Mouse (Mus musculus) embryonic stem cell, embryonic (primary cell): Measurements from ENCODE around the gene Nptxr.

Experiments
- CTCF ChIA-PET, 4 experiments: fragments of 300-600 bp in 2 of 4; fragments of 350-600 bp in 2 of 4; sonication (Branson Sonifier 250); formaldehyde crosslinking; loops; one replicate each; lab custom pipeline; 2022; ENCODE audit warnings: inconsistent platforms in 2 of 4; lab: Charles Lee
- POLR2A ChIA-PET, 4 experiments: fragments of 300-600 bp in 2 of 4; fragments of 350-600 bp in 2 of 4; sonication (Branson Sonifier 250); formaldehyde crosslinking; loops; one replicate each; lab custom pipeline; 2022; ENCODE audit warnings: antibody characterized with exemption in 4 of 4, inconsistent platforms in 1 of 4; lab: Charles Lee

Nptxr gene

DNA sequence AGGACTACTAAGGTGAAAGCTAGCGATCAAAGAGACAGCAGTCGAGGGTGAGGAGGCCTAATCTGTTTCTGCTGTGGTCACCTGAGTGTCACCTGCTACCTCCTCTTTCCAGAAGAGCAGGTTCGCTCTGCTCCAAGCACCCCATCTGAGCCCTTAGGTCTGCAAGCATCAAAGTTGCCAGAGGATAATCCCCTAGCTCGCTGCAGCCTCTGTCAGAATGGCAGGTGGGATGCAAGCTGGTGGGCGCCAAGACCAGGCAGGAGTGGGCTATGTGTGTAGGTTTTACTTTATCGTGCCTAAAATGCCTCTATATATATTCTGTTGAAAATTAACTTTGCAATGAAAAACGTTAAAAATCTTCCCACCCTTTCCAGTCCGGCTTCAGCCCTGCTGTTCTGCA, 680 bp upstream of the Nptxr start:
- CTCF ChIA-PET, result interaction anchor here in 2 of 4 experiments (0.5 to 1.4 kb wide), 9 partner anchors 13 to 285 kb away, joined by 3 to 7 read pairs (median 3); no protein-coding TSS in a partner anchor
- POLR2A ChIA-PET, result interaction anchor here in 3 of 4 experiments (0.8 to 3.5 kb wide), 27 partner anchors 9 to 450 kb away, joined by 3 to 26 read pairs (median 4); partner anchors contain the start of gene Atf4 (in 1 of the 3)

DNA sequence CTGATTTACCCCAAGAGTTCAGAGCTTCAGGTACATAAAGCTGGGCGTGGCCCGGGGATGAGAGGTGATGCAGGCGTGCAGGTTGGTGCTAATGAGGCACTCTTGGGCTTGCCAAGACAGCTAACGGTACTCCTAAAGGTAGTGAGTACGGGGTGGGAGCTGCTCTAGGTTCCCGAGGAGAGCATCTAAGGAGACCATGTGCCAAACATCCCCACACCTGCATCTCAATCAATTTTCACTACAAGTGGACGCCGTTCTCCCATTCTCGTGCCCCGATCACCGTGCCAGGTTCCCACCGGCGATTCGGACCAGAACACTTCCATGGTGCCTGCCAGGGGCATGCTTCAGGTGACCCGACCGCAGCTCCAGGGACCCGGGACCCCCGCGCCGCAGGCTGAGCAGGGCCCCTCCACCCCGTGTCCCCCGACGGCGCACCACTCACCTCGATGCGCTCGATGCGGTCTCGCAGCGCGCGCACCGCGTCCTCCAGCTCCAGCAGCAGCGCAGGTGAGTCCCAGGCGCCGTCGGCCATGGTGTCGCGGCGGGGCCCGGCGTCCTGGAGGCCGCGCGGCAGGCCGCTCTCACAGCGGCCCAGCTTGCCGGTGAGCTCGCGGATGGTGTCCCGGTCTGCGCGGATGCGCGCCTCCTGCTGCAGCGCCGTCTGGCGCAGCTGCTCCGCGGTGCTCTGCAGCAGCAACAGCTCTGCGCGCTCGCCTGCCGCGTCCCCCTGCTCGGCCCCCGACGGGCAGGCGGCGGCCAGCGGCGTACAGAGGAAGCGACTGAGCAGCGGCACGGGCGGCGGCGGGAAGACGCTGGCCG, 824 bp downstream of the Nptxr start:
- CTCF ChIA-PET, result interaction anchor here (0.7 to 1.8 kb wide), 12 partner anchors 10 to 231 kb away, joined by 3 to 10 read pairs (median 5); no protein-coding TSS in a partner anchor
- POLR2A ChIA-PET, result interaction anchor here (0.6 to 3.5 kb wide), 39 partner anchors 9 to 454 kb away, joined by 3 to 26 read pairs (median 3); partner anchors contain the start of genes Cby1 (in 1 of the 4), Dnal4 (in 1 of the 4), Fam227a (in 1 of the 4) and Rpl3 (in 1 of the 4)

DNA sequence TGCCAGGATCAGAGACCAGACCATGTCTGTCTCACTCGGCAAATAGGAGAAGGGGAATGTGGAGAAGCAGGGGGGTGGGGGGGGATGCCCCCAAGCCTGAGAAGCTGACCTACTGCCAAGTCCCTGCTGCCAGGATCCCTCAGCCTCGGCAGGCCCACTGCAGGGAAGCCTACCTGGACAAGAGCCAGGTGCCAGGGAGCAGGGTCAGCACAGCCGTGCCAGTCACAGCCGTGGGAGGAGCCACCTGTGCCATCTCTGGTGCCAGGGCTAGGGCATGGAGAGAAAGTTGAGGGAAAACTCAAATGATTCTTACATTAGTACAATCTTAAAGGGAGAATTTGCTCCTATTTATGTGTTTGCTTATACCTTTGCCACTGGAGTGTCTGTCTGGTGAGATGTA, 2.3 kb downstream of the Nptxr start:
- ChIA-PET CTCF (interaction anchor here in 1 of 4 experiments (1.7 kb wide), 1 partner anchor 54 kb away, joined by 6 read pairs; no protein-coding TSS in a partner anchor), POLR2A (interaction anchor here in 2 of 4 experiments (1.1 to 3.5 kb wide), 4 partner anchors 8 to 90 kb away, joined by 3 to 26 read pairs (median 10); no protein-coding TSS in a partner anchor)

DNA sequence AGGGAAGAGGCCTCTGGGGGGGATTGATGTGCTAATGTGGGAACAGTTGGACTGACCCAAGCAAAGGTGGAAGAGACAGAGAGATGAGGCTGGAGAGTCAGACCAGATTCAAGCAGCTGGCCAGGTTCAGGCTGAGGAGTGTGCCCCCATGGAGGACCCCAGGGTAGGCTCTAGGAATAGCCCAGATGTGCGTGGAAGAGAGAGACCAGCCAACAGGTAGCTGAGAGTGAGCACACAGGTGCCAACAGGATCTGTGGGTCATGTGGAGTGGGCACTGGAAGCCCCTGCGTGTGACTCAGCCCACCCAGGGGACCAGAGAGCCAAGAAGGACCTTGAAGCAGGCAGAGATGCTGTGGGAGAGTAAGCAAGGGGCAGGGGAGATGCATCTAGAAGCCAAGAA, 2.9 kb downstream of the Nptxr start:
- CTCF ChIA-PET, result no interaction called here
- POLR2A ChIA-PET, result interaction anchor here in 1 of 4 experiments (1.1 kb wide), 1 partner anchor 68 kb away, joined by 4 read pairs; no protein-coding TSS in a partner anchor

DNA sequence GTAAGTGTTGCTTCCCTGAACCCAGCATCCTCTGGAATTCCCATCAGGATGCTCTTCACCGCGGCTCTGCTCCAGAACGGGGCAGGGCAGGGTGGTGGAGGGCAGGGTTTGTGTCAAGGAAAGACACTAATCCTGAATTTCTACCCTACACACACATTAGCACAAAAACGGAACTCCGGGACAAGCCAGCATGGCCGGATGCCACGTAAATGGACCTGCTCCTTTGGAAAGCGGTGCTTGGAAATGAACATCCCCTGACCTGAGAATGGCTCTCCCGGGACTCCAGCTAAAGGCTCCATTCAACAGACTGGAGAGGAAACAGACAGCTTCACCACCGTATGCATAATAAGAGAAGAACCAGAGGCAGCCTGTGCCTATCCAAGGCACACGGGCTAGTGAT, 3.9 kb downstream of the Nptxr start:
- ChIA-PET POLR2A (no interaction called here), CTCF (no interaction called here)

DNA sequence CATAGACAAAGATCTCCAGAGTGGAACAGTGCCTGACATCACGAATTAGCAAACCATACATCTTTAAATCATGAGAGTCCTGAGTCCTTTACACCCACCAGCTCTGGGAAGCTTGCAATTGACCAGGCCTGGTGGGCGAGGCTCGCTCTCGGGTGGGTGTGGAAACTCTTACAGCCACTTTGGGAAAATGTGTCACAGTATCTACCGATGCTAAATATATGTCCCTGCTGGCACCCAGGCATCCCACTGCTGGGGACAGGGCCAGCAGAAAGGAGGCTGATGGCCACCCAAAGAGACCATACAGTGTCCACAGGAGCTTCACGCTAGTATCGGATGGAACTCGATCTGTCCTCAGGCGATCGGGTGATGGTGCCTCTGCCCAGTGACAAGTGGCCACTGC, 6.0 kb downstream of the Nptxr start:
- ChIA-PET POLR2A (interaction anchor here in 2 of 4 experiments (0.9 to 1.8 kb wide), 5 partner anchors 10 to 80 kb away, joined by 3 to 4 read pairs (median 4); no protein-coding TSS in a partner anchor), CTCF (interaction anchor here in 1 of 4 experiments (0.8 to 1.0 kb wide), 2 partner anchors 9 to 51 kb away, joined by 3 read pairs; no protein-coding TSS in a partner anchor)

DNA sequence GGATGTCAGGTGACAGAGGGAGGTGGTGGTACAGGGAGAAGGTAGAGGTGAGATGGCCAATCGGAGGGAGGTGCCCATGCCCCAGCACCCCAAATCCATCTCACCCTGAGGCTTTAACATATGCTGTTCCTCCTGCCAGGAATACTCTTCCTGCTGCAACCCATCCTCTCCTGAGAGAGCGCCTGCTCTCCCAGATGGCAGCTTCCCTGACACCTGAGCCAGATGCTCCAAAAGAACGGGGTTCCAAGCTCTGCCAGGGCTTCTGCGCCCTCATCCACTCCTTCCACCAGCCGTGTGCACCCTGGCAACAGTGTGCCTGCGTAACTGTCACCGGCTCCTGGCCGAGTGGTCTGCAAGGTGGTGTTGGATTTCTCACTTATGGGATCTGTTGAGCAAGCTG, 6.9 kb downstream of the Nptxr start:
- POLR2A ChIA-PET, result interaction anchor here in 2 of 4 experiments (0.5 to 1.8 kb wide), 6 partner anchors 10 to 587 kb away, joined by 3 to 4 read pairs (median 4); partner anchors contain the start of gene Cbx7 (in 1 of the 2)

DNA sequence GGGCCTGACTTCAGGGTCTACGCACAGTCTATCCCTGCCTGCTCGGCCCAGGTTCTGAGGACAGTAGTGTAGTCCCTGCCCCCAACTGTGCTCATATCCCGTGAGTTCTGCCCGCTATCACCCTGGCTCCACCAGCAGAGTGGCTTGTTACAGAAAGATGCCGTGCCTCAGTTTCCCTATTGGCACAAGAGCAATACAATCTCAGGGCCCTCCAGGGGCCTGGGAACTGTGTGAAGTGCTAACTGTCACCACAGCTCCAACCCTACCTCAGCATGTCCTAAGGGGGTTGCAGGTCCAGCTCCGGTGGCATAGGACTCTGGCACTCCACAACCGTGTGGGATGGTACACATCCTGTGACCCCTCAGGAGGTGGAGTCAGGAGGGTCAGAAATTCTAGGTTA, 7.5 kb downstream of the Nptxr start:
- ChIA-PET CTCF (no interaction called here), POLR2A (interaction anchor here in 3 of 4 experiments (0.5 to 1.8 kb wide), 4 partner anchors 81 to 587 kb away, joined by 3 to 4 read pairs (median 4); partner anchors contain the start of gene Cbx7 (in 1 of the 3))

More for the DNA sequence above, 6.9 kb downstream of the Nptxr start:
- CTCF ChIA-PET, result interaction anchor here in 2 of 4 experiments (0.5 to 1.0 kb wide), 3 partner anchors 50 to 1375 kb away, joined by 3 to 10 read pairs (median 3); no protein-coding TSS in a partner anchor

DNA sequence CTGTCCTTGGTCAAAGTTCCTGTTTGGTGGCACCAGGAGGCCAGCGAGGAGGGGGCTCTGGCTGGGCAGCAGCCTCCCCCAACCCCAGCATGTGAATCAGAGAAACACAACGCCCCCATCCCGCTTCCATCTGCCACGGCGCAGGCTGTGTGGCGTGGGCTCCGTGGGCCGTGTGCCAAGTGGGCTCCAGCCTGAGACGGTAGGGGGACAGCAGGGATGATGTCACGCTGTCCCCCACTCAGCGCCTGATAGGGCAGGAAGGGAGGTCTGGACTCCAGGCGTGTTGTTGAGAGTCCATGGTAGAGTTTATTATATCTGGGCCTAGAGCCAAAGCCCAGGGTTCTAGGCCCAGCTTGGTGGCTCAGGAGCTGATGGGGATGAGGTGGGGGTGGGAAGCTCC, 8.3 kb downstream of the Nptxr start:
- POLR2A ChIA-PET, result interaction anchor here in 3 of 4 experiments (0.5 to 4.3 kb wide), 5 partner anchors 8 to 202 kb away, joined by 3 to 26 read pairs (median 4); partner anchors contain the start of gene Nptxr (in 1 of the 3)
- CTCF ChIA-PET, result interaction anchor here in 1 of 4 experiments (0.6 kb wide), 1 partner anchor 12 kb away, joined by 3 read pairs; no protein-coding TSS in a partner anchor

DNA sequence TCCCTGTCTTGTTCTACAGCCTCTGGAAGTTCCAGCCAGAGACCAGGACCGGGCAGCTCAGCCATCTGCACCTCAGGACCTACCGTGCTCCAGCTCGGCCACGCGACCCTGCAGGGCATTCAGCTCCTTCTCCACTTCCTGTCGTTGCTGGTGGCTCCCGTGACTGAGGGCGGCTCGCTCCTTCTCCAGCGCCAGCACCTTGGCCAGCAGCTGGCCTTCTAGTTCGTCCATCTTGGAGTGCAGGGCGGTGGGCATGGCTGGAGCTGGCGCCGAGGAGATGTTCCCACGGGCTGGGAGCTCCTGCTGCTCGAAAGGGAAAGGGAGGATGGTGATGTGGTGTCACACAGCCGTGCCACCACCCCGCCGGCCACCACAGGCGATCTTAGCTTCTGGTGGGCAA, 10.4 kb downstream of the Nptxr start:
- CTCF ChIA-PET, result interaction anchor here in 3 of 4 experiments (0.6 to 3.6 kb wide), 13 partner anchors 9 to 80 kb away, joined by 3 to 11 read pairs (median 4); no protein-coding TSS in a partner anchor
- POLR2A ChIA-PET, result interaction anchor here in 3 of 4 experiments (0.5 to 4.3 kb wide), 27 partner anchors 9 to 287 kb away, joined by 3 to 26 read pairs (median 3); partner anchors contain the start of genes Nptxr (in 2 of the 3), Cbx7 (in 1 of the 3), Cby1 (in 1 of the 3) and Ddx17 (in 1 of the 3)

DNA sequence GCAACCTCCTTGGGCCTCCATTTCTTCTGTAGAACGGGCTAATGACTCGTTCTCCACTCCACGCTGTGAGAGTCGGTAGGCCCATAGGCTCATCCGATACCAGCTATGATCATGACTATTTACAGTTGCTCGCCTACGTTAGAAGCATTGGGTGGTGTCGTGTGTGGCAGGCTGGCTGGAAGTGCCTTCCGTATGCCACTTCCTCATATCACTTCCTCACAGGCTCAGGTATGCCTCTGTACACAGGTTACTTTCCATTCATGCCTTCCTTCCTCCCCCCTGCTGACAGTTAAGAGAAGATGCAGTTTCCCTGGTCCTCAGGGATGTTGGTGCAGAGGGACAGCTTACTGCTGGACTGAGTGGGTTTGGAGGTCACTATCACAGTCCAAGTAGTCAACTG, 11.5 kb downstream of the Nptxr start:
- ChIA-PET CTCF (interaction anchor here in 2 of 4 experiments (0.9 to 3.6 kb wide), 11 partner anchors 11 to 212 kb away, joined by 3 to 11 read pairs (median 5); partner anchors contain the start of genes Cbx6 (in 1 of the 2), Cby1 (in 1 of the 2), Fam227a (in 1 of the 2) and Npcd (in 1 of the 2)), POLR2A (interaction anchor here in 3 of 4 experiments (0.7 to 4.3 kb wide), 27 partner anchors 9 to 464 kb away, joined by 3 to 26 read pairs (median 5); partner anchors contain the start of genes Nptxr (in 2 of the 3), Cbx7 (in 1 of the 3), Gtpbp1 (in 1 of the 3) and Josd1 (in 1 of the 3))

DNA sequence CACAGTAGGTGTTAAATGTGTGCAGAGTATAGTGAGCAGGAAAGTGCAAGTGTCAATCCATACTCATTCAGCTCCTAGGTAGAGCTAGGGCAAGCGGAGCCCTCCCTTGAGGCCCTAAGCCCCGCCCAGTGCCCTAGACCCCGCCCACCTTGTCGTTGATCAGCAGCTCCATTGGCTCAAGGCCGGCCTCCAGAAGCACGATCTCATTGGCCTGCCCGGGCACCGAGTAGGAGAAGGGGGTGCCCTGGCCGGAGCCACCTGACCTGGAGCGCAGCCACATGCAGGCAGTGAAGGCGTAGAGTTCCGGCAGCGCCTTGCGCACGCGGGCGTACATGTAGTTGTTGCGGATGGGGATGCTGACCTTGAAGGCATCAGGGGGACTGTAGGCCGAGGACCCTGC, 12.1 kb downstream of the Nptxr start:
- POLR2A ChIA-PET, result interaction anchor here (0.5 to 4.3 kb wide), 51 partner anchors 9 to 805 kb away, joined by 3 to 26 read pairs (median 4); partner anchors contain the start of genes Nptxr (in 2 of the 4), Atf4 (in 1 of the 4), Cbx7 (in 1 of the 4) and Cby1 (in 1 of the 4)
- CTCF ChIA-PET, result interaction anchor here (0.5 to 3.6 kb wide), 25 partner anchors 8 to 315 kb away, joined by 3 to 11 read pairs (median 4); partner anchors contain the start of genes Cbx6 (in 1 of the 4), Cby1 (in 1 of the 4), Fam227a (in 1 of the 4) and Npcd (in 1 of the 4)

DNA sequence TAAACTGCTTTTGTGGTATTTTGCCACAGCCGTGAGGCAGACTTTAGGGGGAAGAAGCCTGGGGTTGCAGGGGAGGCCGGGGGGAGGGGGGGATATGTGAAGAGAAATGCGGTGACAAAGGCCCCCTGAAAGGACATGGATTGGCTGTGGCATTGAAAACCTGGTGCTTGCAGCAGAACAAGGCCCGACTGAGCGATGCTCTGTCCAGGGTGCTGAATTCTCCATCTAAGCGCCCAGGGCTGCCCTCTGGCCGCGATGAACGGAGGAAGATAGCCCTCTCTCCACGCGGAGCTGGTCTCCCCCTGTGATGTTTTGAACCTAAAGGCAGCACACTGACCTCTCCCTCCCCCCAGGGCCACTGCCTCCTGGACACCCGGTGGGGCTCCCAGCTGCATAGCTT, 13.1 kb downstream of the Nptxr start:
- ChIA-PET CTCF (interaction anchor here in 2 of 4 experiments (1.1 to 3.6 kb wide), 8 partner anchors 17 to 133 kb away, joined by 4 to 11 read pairs (median 7); partner anchors contain the start of genes Cby1 (in 1 of the 2) and Fam227a (in 1 of the 2)), POLR2A (interaction anchor here (0.5 to 2.4 kb wide), 16 partner anchors 12 to 292 kb away, joined by 3 to 15 read pairs (median 4); partner anchors contain the start of genes Cby1 (in 1 of the 4), Fam227a (in 1 of the 4), Gtpbp1 (in 1 of the 4) and Nptxr (in 1 of the 4))

DNA sequence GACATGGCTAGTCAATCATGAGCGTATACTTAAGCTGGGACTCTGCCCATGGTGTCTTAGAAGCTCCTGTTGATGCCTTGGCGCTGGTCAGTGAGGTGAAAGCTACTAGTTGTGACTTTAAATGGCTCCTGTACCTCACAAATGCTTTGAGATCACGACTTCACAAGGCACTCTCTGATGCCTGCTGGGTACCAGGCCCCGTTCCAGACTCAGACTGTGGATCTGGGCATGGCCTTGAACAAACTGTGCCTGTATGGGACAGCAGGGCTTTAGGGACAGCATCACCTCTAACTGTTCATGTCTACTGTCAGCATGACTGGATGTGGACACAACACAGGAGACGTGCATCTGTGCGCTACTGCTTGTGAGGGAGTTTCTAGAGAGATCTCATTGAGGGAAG, 13.7 kb downstream of the Nptxr start:
- POLR2A ChIA-PET, result interaction anchor here in 2 of 4 experiments (0.7 to 2.4 kb wide), 4 partner anchors 12 to 140 kb away, joined by 3 to 15 read pairs (median 4); partner anchors contain the start of gene Nptxr (in 1 of the 2)
- CTCF ChIA-PET, result interaction anchor here in 3 of 4 experiments (0.8 to 3.6 kb wide), 4 partner anchors 38 to 43 kb away, joined by 3 to 11 read pairs (median 8); no protein-coding TSS in a partner anchor

DNA sequence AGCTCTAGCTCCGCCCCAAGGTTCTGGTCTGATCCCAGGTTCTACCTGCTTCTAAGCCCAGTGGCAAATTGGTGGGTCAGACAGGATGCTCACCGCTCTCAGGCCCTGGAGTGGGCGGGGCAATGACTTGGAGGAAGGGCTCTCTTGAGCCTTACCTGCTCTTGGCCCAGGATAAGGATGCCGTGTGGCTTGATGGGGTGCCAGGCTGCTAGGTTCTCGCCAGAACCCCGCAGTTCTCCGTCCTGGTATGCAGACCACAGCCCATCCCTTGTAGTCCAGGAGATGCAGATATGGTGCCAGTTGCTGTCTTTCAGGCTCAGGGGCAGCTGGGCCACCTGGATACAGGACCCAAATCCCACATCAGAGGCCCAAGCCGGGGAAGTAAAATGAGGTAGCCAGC, 14.5 kb downstream of the Nptxr start:
- CTCF ChIA-PET, result interaction anchor here in 2 of 4 experiments (0.8 to 1.0 kb wide), 2 partner anchors 37 kb away, joined by 3 read pairs; no protein-coding TSS in a partner anchor
- POLR2A ChIA-PET, result interaction anchor here in 1 of 4 experiments (0.6 kb wide), 1 partner anchor 226 kb away, joined by 15 read pairs; no protein-coding TSS in a partner anchor

DNA sequence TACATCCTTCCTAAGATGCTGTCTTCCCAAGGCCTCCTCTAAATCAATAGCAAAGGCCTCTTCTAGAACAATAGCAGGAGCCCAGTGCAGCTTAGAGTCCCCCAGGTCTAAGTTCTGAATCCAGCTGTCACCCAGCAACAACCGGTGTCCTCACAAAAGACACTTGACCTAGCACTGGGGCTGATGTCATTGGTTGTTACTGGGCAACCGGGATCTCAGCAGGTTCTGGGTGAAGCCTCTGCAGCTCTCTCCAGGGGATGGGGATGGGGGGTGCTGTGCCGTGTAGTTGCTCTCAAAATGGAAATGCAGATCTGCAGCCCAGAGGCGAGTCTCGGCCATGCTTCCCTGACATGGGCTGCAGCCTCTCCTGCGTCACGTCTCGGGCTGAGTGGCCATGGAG, 16.8 kb downstream of the Nptxr start:
- ChIA-PET POLR2A (interaction anchor here in 2 of 4 experiments (0.6 to 0.7 kb wide), 2 partner anchors 96 to 146 kb away, joined by 3 to 4 read pairs; no protein-coding TSS in a partner anchor), CTCF (interaction anchor here in 1 of 4 experiments (0.5 to 0.8 kb wide), 2 partner anchors 10 to 907 kb away, joined by 3 read pairs; no protein-coding TSS in a partner anchor)
